Mouse (Mus musculus): Measurements from ENCODE around the gene Cct5. TPM values are rescaled to one million over a fixed set of nuclear protein-coding genes. Genes with fewer than 3 reads are reported as not detected.

The Cct5 gene
- total RNA-seq, 1 experiment = 695 TPM

GRCm38 (mm10) chr15:31576076-31576475, 25.5 kb downstream of the Cct5 start:
- Histone ChIP-seq H3K36me3 (ENCODE audit: control insufficient read depth, insufficient read depth, low read length, poor library complexity, severe bottlenecking) (no peaks in the 10 kb centered on the region), H3K9me3 (ENCODE audit: control insufficient read depth, insufficient read depth, low read depth, low read length) (no peaks in the 10 kb centered on the region), H3K27ac (ENCODE audit: insufficient read depth, low read depth, low read length, poor library complexity, severe bottlenecking) (no peak overlapping the region), H3K4me3 (ENCODE audit: insufficient read depth in 1 of 2, low read depth in 1 of 2, low read length in 2 of 2, poor library complexity in 1 of 2, severe bottlenecking in 1 of 2) (no peak overlapping the region), H3K9ac (ENCODE audit: insufficient read depth, low read depth, low read length, poor library complexity, severe bottlenecking) (no peak overlapping the region), H3K4me1 (ENCODE audit: control insufficient read depth in 2 of 2, insufficient read depth in 2 of 2, low read length in 2 of 2, poor library complexity in 1 of 2) (no peaks in the 10 kb centered on the region; a peak in 1 of 4 replicates)
- in situ Hi-C loops (cut with MboI; ENCODE audit: low sequenced_read_pairs in 2 of 2, unreplicated experiment in 2 of 2) = loop anchor here in 1 of 2 experiments (25.0 kb wide), 1 partner anchor 264 kb away; no protein-coding TSS in a partner anchor
- DNase-seq (ENCODE audit: low read depth, low spot score) = no peak
- no peak for TF ChIP-seq MAFK (IDR thresholded peaks at IDR 0.05; ENCODE audit: insufficient read depth, low read depth, low read length)
- TF ChIP-seq ZNF384 (IDR thresholded peaks at IDR 0.05; ENCODE audit: low read depth, low read length) = no peak

GRCm38 (mm10) chr15:31573692-31574091, 27.9 kb downstream of the Cct5 start:
- peaks cover 1 to 2% of the 10 kb centered on the region in 2 experiments; a peak in 1 of 4 replicates for H3K4me1 ChIP-seq (ENCODE audit: control insufficient read depth in 2 of 2, insufficient read depth in 2 of 2, low read length in 2 of 2, poor library complexity in 1 of 2)
- TF ChIP-seq ZC3H11A (IDR thresholded peaks at IDR 0.05; ENCODE audit: borderline replicate concordance, low read depth, low read length) (no peak), HCFC1 (IDR thresholded peaks at IDR 0.05; ENCODE audit: borderline replicate concordance, insufficient read depth, low read length) (no peak), MAFK (IDR thresholded peaks at IDR 0.05; ENCODE audit: insufficient read depth, low read depth, low read length) (no peak), CHD2 (IDR thresholded peaks at IDR 0.05; ENCODE audit: low read depth, low read length) (no peak), ZNF384 (IDR thresholded peaks at IDR 0.05; ENCODE audit: low read depth, low read length) (no peak)
- DNase-seq (ENCODE audit: low read depth, low spot score) = no peak
- no peak overlapping the region for H3K27ac ChIP-seq (ENCODE audit: insufficient read depth, low read depth, low read length, poor library complexity, severe bottlenecking)
- H3K36me3 ChIP-seq (ENCODE audit: control insufficient read depth, insufficient read depth, low read length, poor library complexity, severe bottlenecking) = no peaks in the 10 kb centered on the region
- no peak overlapping the region for H3K4me3 ChIP-seq (ENCODE audit: insufficient read depth in 1 of 2, low read depth in 1 of 2, low read length in 2 of 2, poor library complexity in 1 of 2, severe bottlenecking in 1 of 2)
- in situ Hi-C loops (cut with MboI; ENCODE audit: low sequenced_read_pairs in 2 of 2, unreplicated experiment in 2 of 2) = no loop called here
- no peaks in the 10 kb centered on the region for H3K9me3 ChIP-seq (ENCODE audit: control insufficient read depth, insufficient read depth, low read depth, low read length)
- no peak overlapping the region for H3K9ac ChIP-seq (ENCODE audit: insufficient read depth, low read depth, low read length, poor library complexity, severe bottlenecking)

- no peak overlapping the region for H3K9ac ChIP-seq (ENCODE audit: insufficient read depth, low read depth, low read length, poor library complexity, severe bottlenecking)
- in situ Hi-C loops (cut with MboI; ENCODE audit: low sequenced_read_pairs in 2 of 2, unreplicated experiment in 2 of 2) = no loop called here
- peaks cover 2% of the 10 kb centered on the region in 2 experiments; a peak in 1 of 4 replicates for H3K4me1 ChIP-seq (ENCODE audit: control insufficient read depth in 2 of 2, insufficient read depth in 2 of 2, low read length in 2 of 2, poor library complexity in 1 of 2)
- no peak for TF ChIP-seq CHD2 (IDR thresholded peaks at IDR 0.05; ENCODE audit: low read depth, low read length)
- no peak for TF ChIP-seq ZNF384 (IDR thresholded peaks at IDR 0.05; ENCODE audit: low read depth, low read length)
- no peak for TF ChIP-seq HCFC1 (IDR thresholded peaks at IDR 0.05; ENCODE audit: borderline replicate concordance, insufficient read depth, low read length)
- TF ChIP-seq MAFK (IDR thresholded peaks at IDR 0.05; ENCODE audit: insufficient read depth, low read depth, low read length) = no peak
- no peak for TF ChIP-seq ZC3H11A (IDR thresholded peaks at IDR 0.05; ENCODE audit: borderline replicate concordance, low read depth, low read length)
- H3K9me3 ChIP-seq (ENCODE audit: control insufficient read depth, insufficient read depth, low read depth, low read length) = no peaks in the 10 kb centered on the region
- H3K4me3 ChIP-seq (ENCODE audit: insufficient read depth in 1 of 2, low read depth in 1 of 2, low read length in 2 of 2, poor library complexity in 1 of 2, severe bottlenecking in 1 of 2) = no peak overlapping the region
- H3K27ac ChIP-seq (ENCODE audit: insufficient read depth, low read depth, low read length, poor library complexity, severe bottlenecking) = no peak overlapping the region
- H3K36me3 ChIP-seq (ENCODE audit: control insufficient read depth, insufficient read depth, low read length, poor library complexity, severe bottlenecking) = no peaks in the 10 kb centered on the region
- no peak for DNase-seq (ENCODE audit: low read depth, low spot score)
Measured at GRCm38 (mm10) chr15:31573287-31573686, 28.3 kb downstream of the Cct5 start.

- DNase-seq (ENCODE audit: low read depth, low spot score) = no peak
- H3K27ac ChIP-seq (ENCODE audit: insufficient read depth, low read depth, low read length, poor library complexity, severe bottlenecking) = no peak overlapping the region
- TF ChIP-seq HCFC1 (IDR thresholded peaks at IDR 0.05; ENCODE audit: borderline replicate concordance, insufficient read depth, low read length) (no peak), ZNF384 (IDR thresholded peaks at IDR 0.05; ENCODE audit: low read depth, low read length) (no peak), CHD2 (IDR thresholded peaks at IDR 0.05; ENCODE audit: low read depth, low read length) (no peak), ZC3H11A (IDR thresholded peaks at IDR 0.05; ENCODE audit: borderline replicate concordance, low read depth, low read length) (no peak), MAFK (IDR thresholded peaks at IDR 0.05; ENCODE audit: insufficient read depth, low read depth, low read length) (no peak)
Measured at GRCm38 (mm10) chr15:31571906-31572722, 29.5 kb downstream of the Cct5 start.

More at GRCm38 (mm10) chr15:31571906-31572722, 29.5 kb downstream of the Cct5 start:
- Histone ChIP-seq H3K9me3 (ENCODE audit: control insufficient read depth, insufficient read depth, low read depth, low read length) (no peaks in the 10 kb centered on the region), H3K36me3 (ENCODE audit: control insufficient read depth, insufficient read depth, low read length, poor library complexity, severe bottlenecking) (no peaks in the 10 kb centered on the region), H3K4me3 (ENCODE audit: insufficient read depth in 1 of 2, low read depth in 1 of 2, low read length in 2 of 2, poor library complexity in 1 of 2, severe bottlenecking in 1 of 2) (no peak overlapping the region), H3K4me1 (ENCODE audit: control insufficient read depth in 2 of 2, insufficient read depth in 2 of 2, low read length in 2 of 2, poor library complexity in 1 of 2) (peaks cover 2% of the 10 kb centered on the region in 2 experiments; a peak in 1 of 4 replicates), H3K9ac (ENCODE audit: insufficient read depth, low read depth, low read length, poor library complexity, severe bottlenecking) (no peak overlapping the region)
- in situ Hi-C loops (cut with MboI; ENCODE audit: low sequenced_read_pairs in 2 of 2, unreplicated experiment in 2 of 2) = no loop called here

All from ES-E14 (cell line).